Mouse (Mus musculus) natural killer cell, adult 2 months (primary cell): ENCODE data around the gene Rad51b.

Experiments used
- DNase-seq, 2 experiments: peaks; one replicate each; pipeline ENCODE4 v3.0.0; 2022; ENCODE audit warnings: low spot score in 2 of 2

Gene Rad51b

GRCm38 (mm10) chr12:79577525-79577924, 280.4 kb downstream of the Rad51b start:
- DNase-seq = no peak

- DNase-seq = no peak
These were observed 282.0 kb downstream of the Rad51b start for GRCm38 (mm10) chr12:79579018-79579585.

- no peak for DNase-seq
These were observed 282.8 kb downstream of the Rad51b start for GRCm38 (mm10) chr12:79579837-79580236.

- DNase-seq = no peak
These were observed 287.6 kb downstream of the Rad51b start for GRCm38 (mm10) chr12:79584556-79585307.

GRCm38 (mm10) chr12:79585336-79585735, 288.3 kb downstream of the Rad51b start:
- DNase-seq = no peak

- DNase-seq = no peak
These were observed 291.7 kb downstream of the Rad51b start for GRCm38 (mm10) chr12:79588831-79589230.

GRCm38 (mm10) chr12:79592206-79592605, 295.1 kb downstream of the Rad51b start:
- no peak for DNase-seq

- no peak for DNase-seq
These were observed 299.8 kb downstream of the Rad51b start for GRCm38 (mm10) chr12:79596842-79597241.

- DNase-seq = no peak
These were observed 300.3 kb downstream of the Rad51b start for GRCm38 (mm10) chr12:79597351-79597750.

- DNase-seq = no peak
These were observed 300.7 kb downstream of the Rad51b start for GRCm38 (mm10) chr12:79597786-79598185.

GRCm38 (mm10) chr12:79598496-79598895, 301.4 kb downstream of the Rad51b start:
- no peak for DNase-seq

GRCm38 (mm10) chr12:79598901-79599300, 301.8 kb downstream of the Rad51b start:
- no peak for DNase-seq

- no peak for DNase-seq
These were observed 303.2 kb downstream of the Rad51b start for GRCm38 (mm10) chr12:79600149-79600769.

- no peak for DNase-seq
These were observed 305.6 kb downstream of the Rad51b start for GRCm38 (mm10) chr12:79602641-79603040.

GRCm38 (mm10) chr12:79604850-79605249, 307.8 kb downstream of the Rad51b start:
- no peak for DNase-seq

- no peak for DNase-seq
These were observed 309.1 kb downstream of the Rad51b start for GRCm38 (mm10) chr12:79606197-79606631.

- no peak for DNase-seq
These were observed 312.4 kb downstream of the Rad51b start for GRCm38 (mm10) chr12:79609399-79610010.

- DNase-seq = no peak
These were observed 313.5 kb downstream of the Rad51b start for GRCm38 (mm10) chr12:79610511-79611103.

GRCm38 (mm10) chr12:79611665-79612064, 314.6 kb downstream of the Rad51b start:
- DNase-seq = no peak

- peak; percentile 67 to 80 for DNase-seq
These were observed 315.4 kb downstream of the Rad51b start for GRCm38 (mm10) chr12:79612334-79613060.

- DNase-seq = no peak
These were observed 316.1 kb downstream of the Rad51b start for GRCm38 (mm10) chr12:79613061-79613788.
